Mouse (Mus musculus) limb, embryonic 12.5 days (tissue): ENCODE measurements around the gene Lrp4. TPM values are rescaled to one million over a fixed set of nuclear protein-coding genes. Genes with fewer than 3 reads are reported as not detected.

Source experiments
- polyA plus RNA-seq: library from polyadenylated mRNA; unstranded; fragments of >200 nt; fragmentation: Nextera tagmentation; extraction: Ambion mirVana; gene quantifications from 2 replicates; pipeline ENCODE4 v1.2.1, GENCODE M21; 2016

Lrp4 gene
- polyA plus RNA-seq, 1 experiment from 2014 or later = 7.2 TPM

Other genes with a start within 250 kb of the Lrp4 start
- gene Ddb2, start 220.5 kb upstream of the Lrp4 start, polyA plus RNA-seq = 18.0 and 19.6 TPM in 2 replicates
- 44.7 and 44.8 TPM in 2 replicates for gene Pacsin3, start 201.6 kb upstream of the Lrp4 start, polyA plus RNA-seq
- 99.9 and 108 TPM in 2 replicates for gene Arfgap2, start 192.5 kb upstream of the Lrp4 start, polyA plus RNA-seq
- 70.2 and 81.5 TPM in 2 replicates for gene 1110051M20Rik, start 12.8 kb upstream of the Lrp4 start, polyA plus RNA-seq
- 124 and 131 TPM in 2 replicates for gene Ckap5, start 69.3 kb downstream of the Lrp4 start, polyA plus RNA-seq
- 0.40 and 0.42 TPM in 2 replicates for gene F2, start 178.9 kb downstream of the Lrp4 start, polyA plus RNA-seq
- 12.6 and 12.8 TPM in 2 replicates for gene Zfp408, start 192.3 kb downstream of the Lrp4 start, polyA plus RNA-seq
- gene Arhgap1, start 192.3 kb downstream of the Lrp4 start, polyA plus RNA-seq = 76.3 and 76.9 TPM in 2 replicates